Mouse (Mus musculus): Measurements from ENCODE around the gene Smarcal1. TPM values are rescaled to one million over a fixed set of nuclear protein-coding genes. Genes with fewer than 3 reads are reported as not detected.
A peak's percentile ranks its signal among the peaks of the same experiment; 100 is the strongest.

Gene Smarcal1
- total RNA-seq (2017): 18.7 and 20.3 TPM in 2 replicates

DNA sequence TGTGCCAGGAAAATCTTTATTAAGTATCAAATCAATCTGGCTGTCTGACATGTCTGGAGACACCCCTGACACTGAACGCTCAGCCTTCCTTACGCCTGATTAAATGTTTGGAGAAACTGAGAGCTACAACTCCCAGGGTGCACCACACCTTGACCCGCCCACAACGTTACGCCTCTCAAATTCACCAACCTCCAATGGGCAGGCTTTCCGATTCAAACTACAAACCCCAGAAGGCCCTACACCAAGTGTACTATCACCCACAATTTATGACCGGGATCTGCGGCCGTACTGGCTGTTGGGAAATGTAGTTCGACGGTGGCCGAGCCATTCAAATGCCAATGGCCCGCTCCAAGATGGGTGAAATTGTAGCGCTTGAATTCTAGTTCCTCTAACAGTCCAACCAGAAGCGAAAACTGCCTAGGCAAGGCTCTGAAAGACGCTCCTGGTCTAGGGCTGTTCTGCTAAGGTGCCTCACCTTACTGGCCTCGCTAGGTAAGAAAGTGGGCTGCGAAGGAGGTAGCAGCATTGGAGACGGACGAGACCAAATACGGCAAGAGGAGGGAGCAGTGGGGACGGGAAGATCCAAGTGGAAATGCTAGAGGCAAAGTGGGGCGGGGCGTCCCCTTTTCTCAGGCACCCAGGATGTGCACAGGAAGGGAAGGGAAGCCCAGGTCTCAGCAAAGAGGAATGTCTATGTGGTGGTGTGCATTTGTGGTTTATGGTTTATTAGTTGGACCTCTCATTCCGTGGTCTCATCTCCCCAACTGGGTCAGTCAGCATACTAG, at the start of gene Smarcal1:
TSS of gene Smarcal1 (plus strand) at position 305 of the 785 bp plus-strand sequence.
- peak; percentile 99 for ATAC-seq (ENCODE audit: extremely low read depth, insufficient number of reproducible peaks, low FRiP score, poor library complexity, severe bottlenecking)

DNA sequence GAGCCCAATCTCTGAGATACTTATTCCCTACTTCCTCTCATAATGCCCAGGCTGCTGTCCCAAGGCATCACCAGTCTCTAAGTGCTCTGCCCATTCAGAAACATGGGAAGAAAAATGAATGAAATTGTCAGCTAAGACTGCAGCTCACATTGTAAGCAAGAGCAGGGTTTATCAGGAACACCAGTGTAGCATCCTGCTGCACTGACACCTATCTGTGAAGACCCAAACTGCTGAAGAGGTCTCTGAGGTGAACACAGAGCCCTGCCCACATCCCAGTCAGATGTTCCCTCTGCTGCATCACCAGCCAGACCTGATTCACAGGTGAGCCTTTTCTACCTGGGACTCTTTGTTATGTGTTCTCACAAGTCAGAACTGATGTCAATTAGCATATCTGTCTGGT, 49.6 kb upstream of the Smarcal1 start:
- no peak for ATAC-seq (ENCODE audit: extremely low read depth, insufficient number of reproducible peaks, low FRiP score, poor library complexity, severe bottlenecking)

GRCm38 (mm10) chr1:72535725-72536571, 47.1 kb upstream of the Smarcal1 start:
- ATAC-seq (ENCODE audit: extremely low read depth, insufficient number of reproducible peaks, low FRiP score, poor library complexity, severe bottlenecking): no peak

GRCm38 (mm10) chr1:72536611-72537351, 46.3 kb upstream of the Smarcal1 start, which contains the start of gene March4:
Gene March4 (minus strand): TSS chr1:72536930.
- no peak for ATAC-seq (ENCODE audit: extremely low read depth, insufficient number of reproducible peaks, low FRiP score, poor library complexity, severe bottlenecking)

GRCm38 (mm10) chr1:72538266-72538665, 44.8 kb upstream of the Smarcal1 start:
- ATAC-seq (ENCODE audit: extremely low read depth, insufficient number of reproducible peaks, low FRiP score, poor library complexity, severe bottlenecking): no peak

GRCm38 (mm10) chr1:72550317-72550716, 32.7 kb upstream of the Smarcal1 start:
- ATAC-seq (ENCODE audit: extremely low read depth, insufficient number of reproducible peaks, low FRiP score, poor library complexity, severe bottlenecking): no peak

DNA sequence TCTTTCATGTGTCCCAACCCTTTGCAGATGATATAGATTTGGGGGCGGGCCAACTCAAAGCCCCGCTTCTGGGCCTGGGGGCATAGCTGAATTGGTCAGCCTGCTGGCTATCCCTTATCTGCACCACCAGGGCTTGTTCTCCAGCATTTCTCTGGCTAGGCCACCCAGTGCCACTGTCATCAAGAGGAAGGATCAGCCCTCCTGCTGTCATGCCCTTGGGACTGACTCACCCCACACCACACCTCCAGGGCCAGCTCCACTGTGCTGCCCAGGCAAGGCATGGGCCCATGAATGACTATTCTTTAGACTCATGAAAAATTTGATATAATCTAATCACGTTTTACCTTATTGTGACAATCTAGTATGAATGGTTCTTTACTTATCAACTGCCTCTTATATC, 26.6 kb upstream of the Smarcal1 start:
- no peak for ATAC-seq (ENCODE audit: extremely low read depth, insufficient number of reproducible peaks, low FRiP score, poor library complexity, severe bottlenecking)

GRCm38 (mm10) chr1:72558625-72559024, 24.4 kb upstream of the Smarcal1 start:
- ATAC-seq (ENCODE audit: extremely low read depth, insufficient number of reproducible peaks, low FRiP score, poor library complexity, severe bottlenecking): no peak

- no peak for ATAC-seq (ENCODE audit: extremely low read depth, insufficient number of reproducible peaks, low FRiP score, poor library complexity, severe bottlenecking)
Measured at GRCm38 (mm10) chr1:72564334-72564962, 18.6 kb upstream of the Smarcal1 start.

DNA sequence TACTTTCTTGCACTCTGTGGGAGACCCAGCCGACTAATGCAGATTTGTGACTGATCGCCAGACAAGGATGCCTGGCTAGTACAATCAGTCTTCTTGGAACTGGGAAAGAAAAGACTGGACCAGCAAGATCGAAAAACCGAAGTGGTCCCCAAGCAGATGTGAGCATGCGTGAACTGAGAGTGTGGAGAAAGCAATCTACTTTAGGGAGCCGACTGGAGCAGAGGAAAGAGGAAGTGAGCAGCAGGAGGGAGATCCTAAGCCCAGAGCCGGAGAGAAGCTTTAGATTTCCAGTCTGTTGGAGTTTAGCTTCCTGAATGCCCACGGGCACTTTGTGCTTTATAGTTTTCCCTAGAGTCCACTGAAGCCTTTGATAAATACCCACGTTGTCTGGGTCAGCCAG, 16.0 kb upstream of the Smarcal1 start:
- ATAC-seq (ENCODE audit: extremely low read depth, insufficient number of reproducible peaks, low FRiP score, poor library complexity, severe bottlenecking): no peak

- ATAC-seq (ENCODE audit: extremely low read depth, insufficient number of reproducible peaks, low FRiP score, poor library complexity, severe bottlenecking): no peak
Measured at GRCm38 (mm10) chr1:72568725-72569124, 14.3 kb upstream of the Smarcal1 start.

DNA sequence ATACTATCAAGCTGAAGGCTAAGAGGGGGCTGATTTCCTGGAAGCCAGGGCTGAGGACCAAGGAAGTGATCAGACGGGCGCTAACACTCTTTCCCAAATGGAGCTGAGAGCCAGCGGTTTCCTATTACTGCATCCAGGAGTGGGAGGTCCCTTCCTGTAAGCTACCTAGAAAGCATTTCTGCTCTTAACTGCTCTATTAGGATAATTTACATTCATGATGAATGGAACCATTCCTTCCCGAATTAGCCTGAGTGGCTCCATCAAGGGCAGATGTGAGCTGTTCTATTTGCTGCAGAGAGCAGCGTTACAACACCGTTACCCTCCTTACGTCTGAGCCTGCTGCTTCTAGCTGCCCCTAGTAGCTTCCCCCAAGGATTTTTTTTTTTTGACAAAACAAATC, 9.0 kb upstream of the Smarcal1 start:
- no peak for ATAC-seq (ENCODE audit: extremely low read depth, insufficient number of reproducible peaks, low FRiP score, poor library complexity, severe bottlenecking)

- ATAC-seq (ENCODE audit: extremely low read depth, insufficient number of reproducible peaks, low FRiP score, poor library complexity, severe bottlenecking): no peak
Measured at GRCm38 (mm10) chr1:72574608-72575007, 8.4 kb upstream of the Smarcal1 start.

DNA sequence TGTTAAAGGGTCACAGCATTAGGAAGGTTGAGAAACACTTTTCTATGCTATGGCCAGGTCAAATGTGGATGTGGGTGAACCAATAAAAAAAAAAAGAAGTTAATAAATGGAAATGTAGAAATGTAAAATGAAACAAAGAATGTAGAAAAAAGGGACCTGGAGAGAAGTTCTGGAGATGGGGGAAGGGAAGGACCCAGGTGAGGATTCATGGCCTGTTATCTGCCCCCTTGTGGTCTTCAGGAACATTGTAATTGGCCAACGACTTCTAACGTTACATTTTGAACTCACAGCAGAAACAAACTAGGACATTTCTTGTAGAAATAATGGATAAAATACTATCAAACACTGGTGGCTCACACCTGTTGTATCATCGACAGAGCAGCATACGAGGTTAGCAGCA, 7.9 kb upstream of the Smarcal1 start:
- ATAC-seq (ENCODE audit: extremely low read depth, insufficient number of reproducible peaks, low FRiP score, poor library complexity, severe bottlenecking): no peak

DNA sequence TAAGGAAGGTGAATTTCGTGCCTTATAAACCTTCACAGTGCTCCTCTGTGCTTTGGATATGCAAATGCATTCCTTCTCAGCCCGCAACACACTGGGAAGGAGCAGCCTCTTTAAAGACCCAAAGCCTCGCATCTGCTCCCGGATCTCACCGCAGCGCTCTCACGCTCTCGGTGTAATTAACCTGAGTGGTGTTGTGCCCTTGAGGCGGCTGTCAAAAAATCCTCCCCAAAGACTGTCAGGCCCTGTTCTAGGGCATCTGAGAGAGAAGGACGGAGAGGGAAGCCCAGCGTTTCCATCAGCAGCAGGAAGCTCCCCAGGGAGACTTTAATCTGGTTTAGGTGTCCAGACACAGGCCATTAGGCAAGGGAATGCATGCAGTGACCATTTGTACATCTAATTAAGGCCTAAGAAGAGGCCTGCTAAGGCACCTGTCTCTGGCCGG, 5.5 kb upstream of the Smarcal1 start:
- ATAC-seq (ENCODE audit: extremely low read depth, insufficient number of reproducible peaks, low FRiP score, poor library complexity, severe bottlenecking): no peak

DNA sequence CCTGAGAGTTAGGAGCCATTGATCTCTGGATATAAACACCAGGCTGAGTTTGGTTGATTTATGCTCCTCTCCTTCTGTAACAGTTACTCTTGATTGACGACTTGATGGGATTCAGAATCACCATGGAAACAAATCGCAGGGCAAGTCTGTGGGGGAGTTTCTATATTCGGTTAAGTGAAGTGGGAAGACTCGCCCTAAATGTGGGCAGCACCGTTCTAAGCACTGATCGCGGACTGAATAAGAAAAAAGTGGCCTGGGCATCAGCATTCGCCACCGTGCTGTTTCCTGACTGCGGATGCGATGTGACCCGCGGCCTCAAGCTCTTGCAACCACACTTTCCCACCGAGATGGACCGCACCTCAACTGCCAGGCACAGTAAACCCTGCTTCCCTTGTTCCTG, 4.7 kb upstream of the Smarcal1 start:
- ATAC-seq (ENCODE audit: extremely low read depth, insufficient number of reproducible peaks, low FRiP score, poor library complexity, severe bottlenecking): no peak

DNA sequence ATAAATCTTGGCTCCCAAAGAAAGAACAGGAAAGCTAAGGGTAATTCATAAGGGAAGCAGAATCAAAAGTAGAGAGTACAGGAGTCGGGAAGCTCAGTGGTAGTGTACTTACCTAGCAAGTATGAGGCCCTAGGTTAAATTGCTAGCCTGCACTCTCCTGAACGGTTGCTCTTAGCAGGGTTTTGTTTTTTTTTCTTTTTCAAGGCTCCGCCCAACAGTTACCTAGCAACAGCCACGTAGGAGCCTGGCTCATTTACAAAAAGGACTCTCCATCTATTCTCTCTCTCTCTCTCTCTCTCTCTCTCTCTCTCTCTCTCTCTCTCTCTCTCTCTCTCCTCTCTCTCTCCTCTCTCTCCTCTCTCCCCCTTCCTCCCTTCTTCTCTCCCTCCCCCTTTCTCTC, 4.2 kb upstream of the Smarcal1 start:
- no peak for ATAC-seq (ENCODE audit: extremely low read depth, insufficient number of reproducible peaks, low FRiP score, poor library complexity, severe bottlenecking)

DNA sequence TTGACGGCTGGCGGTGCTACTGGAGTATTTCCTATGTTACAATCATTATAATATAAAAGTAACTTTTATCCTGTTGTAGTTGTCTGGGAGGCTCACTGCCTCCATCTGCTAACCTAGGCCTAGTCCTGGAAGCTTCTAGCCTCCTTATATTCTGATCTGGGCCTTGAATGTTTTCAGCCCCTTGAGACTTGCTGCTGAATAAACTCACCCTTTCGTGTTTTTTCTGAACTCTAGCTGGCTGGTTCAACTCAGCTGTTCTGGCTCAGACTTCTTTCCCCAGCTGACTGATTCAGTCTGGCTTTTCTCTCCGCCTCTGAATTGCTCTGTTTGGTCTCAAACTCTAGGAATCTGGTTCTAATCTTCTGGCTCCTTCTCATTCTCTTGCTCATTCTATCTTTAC, 855 bp downstream of the Smarcal1 start:
- ATAC-seq (ENCODE audit: extremely low read depth, insufficient number of reproducible peaks, low FRiP score, poor library complexity, severe bottlenecking): no peak

Data from neutrophil, adult 5-6 weeks (primary cell).